Mouse (Mus musculus): ENCODE results near the gene Smc5.

Gene Smc5

GRCm38 (mm10) chr19:23273355-23274053 is at the start of gene Smc5:
TSS of gene Smc5 (minus strand) at chr19:23273897.
- DNase-seq, result peak; percentile 95 to 97

GRCm38 (mm10) chr19:23323107-23323506 is 49.4 kb upstream of the Smc5 start:
- no peak for DNase-seq

- no peak for DNase-seq
These were observed 44.3 kb upstream of the Smc5 start for GRCm38 (mm10) chr19:23317989-23318358.

GRCm38 (mm10) chr19:23317295-23317988 is 43.7 kb upstream of the Smc5 start:
- DNase-seq, result peak; percentile 46 to 47

GRCm38 (mm10) chr19:23316851-23317250 is 43.2 kb upstream of the Smc5 start:
- DNase-seq, result peak; percentile 30 to 37

GRCm38 (mm10) chr19:23309979-23310378 is 36.3 kb upstream of the Smc5 start:
- DNase-seq, result no peak

GRCm38 (mm10) chr19:23306671-23307070 is 33.0 kb upstream of the Smc5 start:
- DNase-seq, result peak; percentile 51 to 64

GRCm38 (mm10) chr19:23299987-23300386 is 26.3 kb upstream of the Smc5 start:
- DNase-seq, result no peak

GRCm38 (mm10) chr19:23298917-23299316 is 25.2 kb upstream of the Smc5 start:
- DNase-seq, result peak in 1 of 2 experiments; percentile 12

GRCm38 (mm10) chr19:23297191-23297590 is 23.5 kb upstream of the Smc5 start:
- no peak for DNase-seq

- DNase-seq, result no peak
These were observed 15.6 kb upstream of the Smc5 start for GRCm38 (mm10) chr19:23289251-23289650.

GRCm38 (mm10) chr19:23281911-23282660 is 8.4 kb upstream of the Smc5 start:
- DNase-seq, result no peak

GRCm38 (mm10) chr19:23274054-23274724 is 492 bp upstream of the Smc5 start:
- no peak for DNase-seq

GRCm38 (mm10) chr19:23256771-23257170 is 16.9 kb downstream of the Smc5 start:
- DNase-seq, result peak in 1 of 2 experiments; percentile 32

GRCm38 (mm10) chr19:23246473-23246872 is 27.2 kb downstream of the Smc5 start:
- no peak for DNase-seq

- DNase-seq, result peak; percentile 66 to 75
These were observed 48.6 kb downstream of the Smc5 start for GRCm38 (mm10) chr19:23225065-23225464.

GRCm38 (mm10) chr19:23214326-23214725 is 59.4 kb downstream of the Smc5 start:
- no peak for DNase-seq

GRCm38 (mm10) chr19:23211325-23211724 is 62.4 kb downstream of the Smc5 start:
- DNase-seq, result peak; percentile 14 to 25

- no peak for DNase-seq
These were observed 70.1 kb downstream of the Smc5 start for GRCm38 (mm10) chr19:23203505-23204053.

GRCm38 (mm10) chr19:23202106-23202505 is 71.6 kb downstream of the Smc5 start:
- DNase-seq, result no peak

GRCm38 (mm10) chr19:23193076-23193475 is 80.6 kb downstream of the Smc5 start:
- no peak for DNase-seq

GRCm38 (mm10) chr19:23191486-23191885 is 82.2 kb downstream of the Smc5 start:
- no peak for DNase-seq

- no peak for DNase-seq
These were observed 84.0 kb downstream of the Smc5 start for GRCm38 (mm10) chr19:23189744-23190143.
